In the genomic region with DNA sequence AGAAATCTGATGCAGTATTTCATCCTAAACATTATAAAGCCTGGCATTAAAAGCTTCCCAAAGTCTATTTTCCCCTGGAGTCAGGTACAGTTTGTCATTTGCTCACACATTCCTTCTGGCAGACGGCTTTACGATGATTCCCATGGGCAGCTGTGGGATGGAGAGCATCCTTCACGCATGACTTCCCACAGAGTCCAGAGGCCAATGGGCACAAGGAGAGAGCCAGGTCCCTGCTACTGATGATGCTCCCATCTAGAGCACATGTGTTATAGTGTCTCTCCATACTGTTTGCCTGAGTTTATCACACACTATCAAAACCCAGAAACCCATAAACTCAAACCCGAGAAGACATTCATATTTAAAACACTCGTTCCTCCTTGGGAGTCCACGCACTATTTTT, we compare ENCODE assay signal across 24 mouse cellular contexts.
DNase-seq lines count a peak whose midpoint lies in the region; ATAC-seq and TF ChIP-seq lines count a peak whose summit lies in the region.
"Had no signal": no experiment of that assay in that cellular context is flagged by ENCODE, and none has a peak within 500 bp of the region (broad histone marks: within the 10 kb centered on the region; RNA-seq: fewer than 3 reads in every experiment).

No protein-coding gene starts in this region.

- no peaks in the 10 kb centered on the region for H3K36me3 ChIP-seq in kidney, embryonic 14.5 days (ENCODE audit: control insufficient read depth, insufficient read depth, low read length)
- H3K36me3 ChIP-seq in kidney, postnatal 0 days (ENCODE audit: insufficient read depth, low read length), result no peaks in the 10 kb centered on the region
- H3K36me3 ChIP-seq: embryonic facial prominence, embryonic 15.5 days; hindbrain, embryonic 13.5 days; limb, embryonic 10.5 days; liver, embryonic 15.5 days; lung, embryonic 15.5 days; stomach, embryonic 15.5 days had no signal

- H3K4me3 ChIP-seq in kidney, embryonic 14.5 days (ENCODE audit: low read length), result no peak overlapping the region
- H3K4me3 ChIP-seq in kidney, postnatal 0 days (replicated peaks; ENCODE audit: low read depth, low read length), result no peak overlapping the region
- H3K4me3 ChIP-seq: embryonic facial prominence, embryonic 15.5 days; hindbrain, embryonic 13.5 days; left cerebral cortex, adult 2 months; limb, embryonic 10.5 days; liver, embryonic 15.5 days; lung, embryonic 15.5 days; stomach, embryonic 15.5 days had no signal

- 58% methylated on average over 6 of the region's 6 CpGs for WGBS in kidney, embryonic 14.5 days
- 59% methylated on average over 6 of the region's 6 CpGs for WGBS in kidney, postnatal 0 days

- no peaks in the 10 kb centered on the region for H3K9me3 ChIP-seq in kidney, embryonic 14.5 days (ENCODE audit: control insufficient read depth, low read length)
- no peaks in the 10 kb centered on the region for H3K9me3 ChIP-seq in kidney, postnatal 0 days (replicated peaks; ENCODE audit: low read length)
- H3K9me3 ChIP-seq: embryonic facial prominence, embryonic 15.5 days; hindbrain, embryonic 13.5 days; limb, embryonic 10.5 days; liver, embryonic 15.5 days; lung, embryonic 15.5 days; stomach, embryonic 15.5 days had no signal

- no peak for DNase-seq in kidney, postnatal 10 days
- peak; percentile 20 for DNase-seq in Muller cell, postnatal 12 days (ENCODE audit: inconsistent ontology term)
- peak; percentile 18 for DNase-seq in kidney, postnatal 0 days (ENCODE audit: low spot score)
- peak; percentile 16 for DNase-seq in retina, adult 2 months (ENCODE audit: low read depth, low spot score)
- DNase-seq in lung, postnatal 10 days, result no peak
- DNase-seq: adrenal gland, postnatal 10 days; cerebellum, adult 18-20 months; cerebellum, postnatal 36 days; forebrain, postnatal 0 days; gastrocnemius, postnatal 25 days; heart, postnatal 36 days; liver; lung, postnatal 4 days; thymus, postnatal 25 days had no signal

- no peaks in the 10 kb centered on the region for H3K27me3 ChIP-seq in kidney, embryonic 14.5 days (ENCODE audit: control insufficient read depth, insufficient read depth, low read length)
- no peaks in the 10 kb centered on the region for H3K27me3 ChIP-seq in kidney, postnatal 0 days (ENCODE audit: insufficient read depth, low read length)
- H3K27me3 ChIP-seq: embryonic facial prominence, embryonic 15.5 days; hindbrain, embryonic 13.5 days; liver, embryonic 15.5 days; stomach, embryonic 15.5 days had no signal

- no peak overlapping the region for H3K4me2 ChIP-seq in kidney, embryonic 14.5 days (replicated peaks; ENCODE audit: low read depth, low read length)
- H3K4me2 ChIP-seq in kidney, postnatal 0 days (ENCODE audit: low read length), result no peak overlapping the region
- H3K4me2 ChIP-seq: embryonic facial prominence, embryonic 15.5 days; hindbrain, embryonic 13.5 days; liver, embryonic 15.5 days; lung, embryonic 15.5 days; midbrain, embryonic 11.5 days; stomach, embryonic 15.5 days had no signal

- no peak for TF ChIP-seq CTCF in kidney, postnatal 0 days (IDR thresholded peaks at IDR 0.05; ENCODE audit: low read depth)

- no peak overlapping the region for H3K27ac ChIP-seq in kidney, embryonic 14.5 days (ENCODE audit: low read depth, low read length)
- H3K27ac ChIP-seq in kidney, postnatal 0 days, result no peak overlapping the region
- H3K27ac ChIP-seq: embryonic facial prominence, embryonic 15.5 days; hindbrain, embryonic 13.5 days; left cerebral cortex, adult 2 months; limb, embryonic 10.5 days; liver, embryonic 15.5 days; lung, embryonic 15.5 days; stomach, embryonic 15.5 days had no signal

- no peak overlapping the region for H3K9ac ChIP-seq in kidney, embryonic 14.5 days (ENCODE audit: low read depth, low read length)
- no peak overlapping the region for H3K9ac ChIP-seq in kidney, postnatal 0 days (ENCODE audit: low read depth, low read length)
- H3K9ac ChIP-seq: embryonic facial prominence, embryonic 15.5 days; forebrain, postnatal 0 days; hindbrain, embryonic 13.5 days; liver, embryonic 15.5 days; lung, embryonic 15.5 days; stomach, embryonic 15.5 days had no signal

- no peaks in the 10 kb centered on the region for H3K4me1 ChIP-seq in kidney, embryonic 14.5 days (ENCODE audit: control insufficient read depth, insufficient read depth, low read length)
- H3K4me1 ChIP-seq in kidney, postnatal 0 days (replicated peaks; ENCODE audit: insufficient read depth, low read length), result no peaks in the 10 kb centered on the region
- H3K4me1 ChIP-seq: embryonic facial prominence, embryonic 15.5 days; hindbrain, embryonic 13.5 days; liver, embryonic 15.5 days; lung, embryonic 15.5 days; stomach, embryonic 15.5 days had no signal

- peak; percentile 57; the same call in 1 of the 2 replicates for ATAC-seq in kidney, embryonic 14.5 days (ENCODE audit: low FRiP score, low TSS enrichment)
- ATAC-seq in kidney, postnatal 0 days (replicated peaks; ENCODE audit: low FRiP score, low read depth), result no peak
- ATAC-seq in granulocyte monocyte progenitor cell, adult 5-6 weeks (replicated peaks; ENCODE audit: poor library complexity, severe bottlenecking), result no peak
- ATAC-seq: forebrain, postnatal 0 days had no signal

Comparison
In these comparisons a context has a peak if more than half of its experiments do, and no peak if none do; other contexts are left out.
1. DNase-seq: peak in Muller cell, postnatal 12 days (single experiment), kidney, postnatal 0 days (single experiment) and retina, adult 2 months (single experiment); none in kidney, postnatal 10 days (single experiment) and lung, postnatal 10 days (single experiment).